Mouse (Mus musculus): ENCODE measurements around the gene Gm15013.
"Not testable (repeated sequence)": the region's sequence is repeated elsewhere in the genome, so short reads cannot be mapped to it uniquely, and the experiment has no call there.

Gene Gm15013

DNA sequence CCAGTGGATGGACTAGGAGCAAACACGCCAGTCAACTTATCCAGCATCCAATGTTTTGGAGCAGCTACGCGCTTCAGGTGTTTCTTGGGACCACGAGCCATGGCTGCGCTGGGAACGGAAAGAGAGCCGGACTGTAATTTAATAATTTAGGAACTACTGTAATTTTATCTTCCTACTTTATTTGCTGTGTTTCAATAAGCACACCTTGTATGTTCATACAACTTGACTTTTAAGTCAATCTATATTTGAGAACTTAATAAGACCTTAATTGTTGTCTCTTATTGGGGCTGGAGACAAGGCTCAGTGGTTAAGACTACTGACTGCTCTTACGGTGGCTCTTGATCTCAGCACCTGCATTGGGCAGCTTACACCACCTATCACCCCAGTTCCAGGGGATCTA, at the start of gene Gm15013:
Gene Gm15013 (minus strand): TSS at position 101 of the 400 bp plus-strand sequence.
- DNase-seq (ENCODE audit: low read depth, low spot score), result no peak

DNA sequence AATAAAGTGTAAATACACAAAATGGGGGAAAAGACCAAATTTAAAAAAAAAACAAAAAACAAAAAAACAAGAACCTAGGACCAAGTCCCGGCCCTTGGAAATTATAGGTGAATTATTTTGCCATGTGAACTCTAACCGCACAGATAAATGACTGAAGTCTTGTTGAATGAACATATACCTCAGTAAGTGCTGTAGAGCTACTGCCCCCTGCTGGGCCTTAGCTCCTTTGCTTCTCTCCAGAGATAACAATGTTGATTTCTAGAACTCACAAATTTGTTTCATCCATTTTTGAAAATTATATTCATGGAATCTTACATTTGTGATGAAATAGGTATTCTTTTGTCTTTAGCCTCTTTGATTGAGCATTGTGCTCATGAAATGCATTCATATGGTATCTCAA, 48.3 kb upstream of the Gm15013 start:
- peak; percentile 6 for DNase-seq (ENCODE audit: low read depth, low spot score)

GRCm38 (mm10) chrX:139758634-139759033, 44.4 kb upstream of the Gm15013 start:
- not testable (repeated sequence) for DNase-seq (ENCODE audit: low read depth, low spot score)

DNA sequence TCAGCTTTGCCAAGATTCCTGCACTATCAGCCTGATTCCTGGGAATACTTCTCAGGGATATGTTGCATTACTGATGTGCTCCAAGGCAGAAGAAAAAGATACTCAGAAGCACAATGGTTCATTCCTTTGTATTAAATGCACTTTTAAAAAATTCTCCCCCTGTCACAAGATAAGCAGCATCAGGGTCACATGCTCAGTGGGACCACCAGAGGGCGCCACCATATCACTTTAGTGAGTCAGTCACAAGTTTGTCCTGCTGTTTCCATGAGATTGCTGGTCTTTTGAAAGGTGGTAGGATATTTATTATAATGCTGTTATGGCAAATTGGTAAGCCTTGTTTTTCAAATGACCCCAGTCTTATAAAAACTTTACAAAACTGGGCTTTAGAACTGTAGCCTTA, 37.6 kb upstream of the Gm15013 start:
- peak; percentile 33 for DNase-seq (ENCODE audit: low read depth, low spot score)

- DNase-seq (ENCODE audit: low read depth, low spot score), result no peak
Observed at GRCm38 (mm10) chrX:139737066-139737465, 22.8 kb upstream of the Gm15013 start.

GRCm38 (mm10) chrX:139730541-139730940, 16.3 kb upstream of the Gm15013 start:
- DNase-seq (ENCODE audit: low read depth, low spot score), result no peak

- DNase-seq (ENCODE audit: low read depth, low spot score), result no peak
Observed at GRCm38 (mm10) chrX:139722350-139722749, 8.1 kb upstream of the Gm15013 start.

DNA sequence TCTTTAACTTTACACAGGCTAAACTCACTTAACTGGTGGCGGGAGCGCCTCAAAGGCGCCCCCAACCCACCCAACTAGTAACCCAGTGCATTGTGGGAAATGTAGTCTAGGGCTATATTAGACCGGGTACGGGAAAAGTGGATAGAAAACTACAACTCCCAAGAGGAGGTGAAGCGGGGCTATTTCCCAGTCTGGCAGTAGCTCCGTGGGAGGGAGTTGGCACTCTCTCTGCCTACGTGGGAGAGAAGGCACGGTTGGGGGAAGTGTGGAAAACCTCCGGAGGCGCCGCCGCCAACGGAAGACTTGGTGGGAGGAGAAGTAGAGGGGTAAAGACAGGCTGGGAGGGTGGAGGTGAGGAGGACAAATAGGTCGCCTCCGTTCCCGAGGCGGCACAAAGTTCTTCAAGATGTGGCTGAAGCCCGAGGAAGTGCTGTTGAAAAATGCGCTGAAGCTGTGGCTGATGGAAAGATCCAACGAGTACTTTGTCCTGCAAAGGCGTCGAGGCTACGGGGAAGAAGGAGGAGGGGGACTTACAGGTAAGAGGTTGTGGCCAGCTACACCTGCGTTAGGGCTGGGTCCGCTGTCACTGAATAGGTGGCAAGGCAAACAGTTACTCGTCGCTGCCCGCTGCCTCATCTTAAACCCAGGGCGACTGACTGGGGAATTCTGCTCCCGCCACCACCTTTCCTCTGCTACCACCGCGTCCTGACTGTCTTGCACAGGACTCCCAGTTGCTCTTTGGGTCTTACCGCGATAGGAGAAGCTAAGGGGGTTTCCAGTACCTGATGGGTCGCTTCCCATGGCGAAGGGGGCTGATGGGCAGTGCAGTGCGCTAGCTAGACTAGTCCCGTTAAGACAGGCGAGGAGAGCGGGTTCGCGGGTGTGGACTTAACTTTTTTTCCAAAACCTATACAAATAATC, 29.2 kb downstream of the Gm15013 start, which contains the start of gene Tbc1d8b:
Gene Tbc1d8b (plus strand): TSS at position 222 of the 921 bp plus-strand sequence.
- peak; percentile 86 for DNase-seq (ENCODE audit: low read depth, low spot score)

GRCm38 (mm10) chrX:139684410-139684774, 29.9 kb downstream of the Gm15013 start:
- no peak for DNase-seq (ENCODE audit: low read depth, low spot score)

DNA sequence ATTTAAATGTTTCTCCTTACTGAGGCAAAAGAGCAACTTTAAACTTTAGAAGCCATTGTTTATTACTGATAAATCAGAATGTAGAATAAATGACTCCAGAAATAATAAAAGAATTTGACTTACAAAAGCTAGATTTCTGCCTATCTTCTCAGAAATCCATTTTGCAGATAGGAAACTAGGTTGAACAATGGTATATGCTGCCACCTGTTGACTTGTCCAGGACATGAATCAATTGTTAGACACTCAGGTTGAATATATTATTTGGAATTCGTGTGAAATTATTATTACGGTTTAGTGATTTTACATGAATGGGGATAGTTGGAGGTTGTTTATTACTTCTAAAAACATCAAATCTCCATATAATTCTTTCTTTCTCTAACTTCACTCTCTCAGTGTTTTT, 48.5 kb downstream of the Gm15013 start:
- no peak for DNase-seq (ENCODE audit: low read depth, low spot score)
